Mouse (Mus musculus) cerebellum, adult 2 months (tissue): ENCODE data around the gene Trim44. TPM values are rescaled to one million over a fixed set of nuclear protein-coding genes. Genes with fewer than 3 reads are reported as not detected.
A peak's percentile ranks its signal among the peaks of the same experiment; 100 is the strongest.

Experiments
- DNase-seq, 2 experiments: peaks; one replicate each; pipeline ENCODE4 v3.0.0; 2021
- H3K27ac ChIP-seq: fragments of 200-500 bp; 2 replicates; pipeline ENCODE4 v1.5.1; 2012; ENCODE audit warnings: low read length, control low read depth, inconsistent platforms; ENCODE audit not compliant: insufficient read depth
- H3K27me3 ChIP-seq: fragments of 200-500 bp; 2 replicates; pipeline ENCODE4 v1.6.1; 2012; ENCODE audit warnings: inconsistent platforms, mild to moderate bottlenecking, low read length, moderate library complexity; ENCODE audit not compliant: control insufficient read depth, insufficient read depth
- H3K4me1 ChIP-seq: fragments of 200-500 bp; 2 replicates; pipeline ENCODE4 v1.6.1; 2011; ENCODE audit warnings: low read length; ENCODE audit not compliant: control insufficient read depth, insufficient read depth
- H3K4me3 ChIP-seq: fragments of 200-500 bp; replicated peaks from 2 replicates; pipeline ENCODE3; 2011; ENCODE audit warnings: mild to moderate bottlenecking, low read depth, low read length, control low read depth; ENCODE audit not compliant: insufficient read depth
- CTCF ChIP-seq: fragments of 200-500 bp; IDR thresholded peaks from 2 replicates; pipeline ENCODE4 v1.5.1; 2011; ENCODE audit warnings: low read depth, mild to moderate bottlenecking, control low read depth, low read length, moderate library complexity, borderline replicate concordance; ENCODE audit not compliant: insufficient read depth
- POLR2A ChIP-seq: fragments of 200-500 bp; IDR thresholded peaks from 2 replicates; pipeline ENCODE4 v1.6.1; 2011; ENCODE audit warnings: low read length, control low read depth, borderline replicate concordance; ENCODE audit not compliant: insufficient read depth
- WGBS: fragments of 180-500 bp; shearing (Covaris S2); methylation state at CpG from one replicate; pipeline ENCODE4 v1.1.7; 2018; 5-methylcytosine and 5-hydroxymethylcytosine counted together
- polyA plus RNA-seq: library from polyadenylated mRNA; depleted of rRNA; stranded (reverse); fragments of >200 nt; gene quantifications from 2 replicates; pipeline ENCODE4 v1.2.3, GENCODE M21; 2012

The Trim44 gene
- polyA plus RNA-seq, 1 experiment = 107 TPM

GRCm38 (mm10) chr2:102416149-102416743 is 8.6 kb upstream of the Trim44 start:
- Histone ChIP-seq H3K27me3 (no peaks in the 10 kb centered on the region), H3K4me3 (no peak overlapping the region), H3K27ac (no peak overlapping the region), H3K4me1 (no peaks in the 10 kb centered on the region)
- TF ChIP-seq POLR2A (no peak), CTCF (no peak)
- peak in 1 of 2 experiments; percentile 13 for DNase-seq
- 27% methylated on average over 14 of the region's 14 CpGs for WGBS

- WGBS = 90% methylated on average over 2 of the region's 2 CpGs
- DNase-seq = no peak
- Histone ChIP-seq H3K27ac (no peak overlapping the region), H3K4me1 (no peaks in the 10 kb centered on the region), H3K4me3 (no peak overlapping the region), H3K27me3 (no peaks in the 10 kb centered on the region)
- TF ChIP-seq CTCF (no peak), POLR2A (no peak)
These were observed 5.1 kb upstream of the Trim44 start for GRCm38 (mm10) chr2:102412738-102413137.

GRCm38 (mm10) chr2:102410615-102411014 is 3.0 kb upstream of the Trim44 start:
- Histone ChIP-seq H3K4me3 (no peak overlapping the region), H3K27ac (no peak overlapping the region), H3K27me3 (no peaks in the 10 kb centered on the region), H3K4me1 (peaks cover 2% of the 10 kb centered on the region; the same call in 1 of the 2 replicates)
- 88% methylated on average over 4 of the region's 4 CpGs for WGBS
- DNase-seq = no peak
- TF ChIP-seq POLR2A (no peak), CTCF (no peak)

- TF ChIP-seq POLR2A (no peak), CTCF (no peak)
These were observed 2.1 kb upstream of the Trim44 start for GRCm38 (mm10) chr2:102409741-102410140.

GRCm38 (mm10) chr2:102406324-102407304 is 1.0 kb downstream of the Trim44 start:
- Histone ChIP-seq H3K4me3 (no peak overlapping the region), H3K27ac (no peak overlapping the region), H3K27me3 (no peaks in the 10 kb centered on the region), H3K4me1 (peaks cover 2% of the 10 kb centered on the region; the same call in 1 of the 2 replicates)
- TF ChIP-seq CTCF (no peak), POLR2A (no peak)
- WGBS = 69% methylated on average over 4 of the region's 4 CpGs
- DNase-seq = peak in 1 of 2 experiments; percentile 21

More at GRCm38 (mm10) chr2:102409741-102410140, 2.1 kb upstream of the Trim44 start:
- DNase-seq = no peak
- H3K27ac ChIP-seq = no peak overlapping the region
- peaks cover 2% of the 10 kb centered on the region; the same call in 1 of the 2 replicates for H3K4me1 ChIP-seq
- WGBS = over 99% methylated on average over 3 of the region's 3 CpGs
- H3K27me3 ChIP-seq = no peaks in the 10 kb centered on the region
- no peak overlapping the region for H3K4me3 ChIP-seq

DNA sequence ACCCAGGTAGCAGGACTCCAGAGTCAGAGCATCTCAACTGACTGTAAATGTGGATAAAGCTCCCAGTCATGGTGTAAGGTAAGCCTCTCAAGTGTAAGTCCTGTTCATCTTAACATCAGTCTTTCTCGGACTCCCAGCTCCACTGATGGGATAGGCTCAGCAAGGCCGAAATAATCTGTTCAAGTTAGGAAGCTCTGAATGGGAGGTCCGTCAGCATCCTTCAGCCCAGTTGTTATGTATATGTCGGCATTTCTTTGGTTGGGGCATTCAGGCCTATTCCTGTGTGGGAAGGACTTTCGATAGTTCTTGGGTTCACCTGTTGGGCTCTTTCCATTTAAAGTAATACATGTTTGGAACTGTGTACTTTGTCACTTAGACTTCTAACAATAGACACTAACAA is 3.6 kb downstream of the Trim44 start:
- H3K27ac ChIP-seq = no peak overlapping the region
- no peaks in the 10 kb centered on the region for H3K27me3 ChIP-seq
- DNase-seq = no peak
- no peak overlapping the region for H3K4me3 ChIP-seq
- TF ChIP-seq POLR2A (no peak), CTCF (no peak)
- 89% methylated on average over 5 of the region's 5 CpGs for WGBS
- peaks cover 7% of the 10 kb centered on the region; the same call in 1 of the 2 replicates for H3K4me1 ChIP-seq

DNA sequence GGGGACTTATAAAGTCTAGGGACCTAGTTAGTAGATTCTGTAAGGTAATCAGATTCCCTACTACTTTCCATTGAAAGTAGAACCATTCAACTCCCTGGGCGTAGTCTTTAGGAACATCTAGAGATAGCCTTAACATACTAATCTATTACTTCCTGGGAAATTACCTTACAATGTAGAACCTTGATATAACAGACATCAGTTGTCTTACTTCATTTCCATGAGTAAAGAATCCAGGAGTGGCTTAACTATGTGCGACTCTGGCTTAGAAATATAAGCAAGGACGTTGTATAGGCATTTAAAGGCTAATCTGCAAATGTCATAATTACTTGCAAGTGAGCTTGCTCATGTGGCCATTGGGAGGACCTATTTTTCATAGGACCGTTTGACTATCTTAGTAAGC is 4.3 kb downstream of the Trim44 start:
- 92% methylated on average over 4 of the region's 4 CpGs for WGBS
- no peak overlapping the region for H3K4me3 ChIP-seq
- TF ChIP-seq POLR2A (no peak), CTCF (no peak)
- peaks cover 7% of the 10 kb centered on the region; the same call in 1 of the 2 replicates for H3K4me1 ChIP-seq
- H3K27ac ChIP-seq = no peak overlapping the region
- H3K27me3 ChIP-seq = no peaks in the 10 kb centered on the region
- no peak for DNase-seq
